10 mouse cellular contexts compared by ENCODE assay signal in the genomic region with DNA sequence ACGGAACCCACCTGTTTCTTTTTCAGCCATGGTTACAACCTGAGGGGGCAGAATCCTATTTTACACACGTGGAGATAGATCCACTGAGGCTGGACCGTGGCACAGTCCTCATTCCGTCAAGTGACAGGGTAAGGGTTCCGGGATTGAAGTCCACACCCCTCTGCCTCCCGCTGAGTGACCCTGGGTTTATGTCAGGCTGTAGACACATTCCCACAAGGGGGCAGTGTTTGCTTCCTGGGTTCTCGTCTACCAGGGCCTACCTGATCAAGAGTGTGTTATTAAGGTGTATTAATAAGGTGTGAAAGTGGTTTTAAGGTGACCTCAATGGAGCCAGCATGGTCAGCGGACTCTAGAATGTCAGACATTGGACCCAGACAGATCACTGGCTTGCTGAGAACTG. TPM values are rescaled to one million over a fixed set of nuclear protein-coding genes. Genes with fewer than 3 reads are reported as not detected.
DNase-seq lines count a peak whose midpoint lies in the region; ATAC-seq and TF ChIP-seq lines count a peak whose summit lies in the region.
"Had no signal": no experiment of that assay in that cellular context is flagged by ENCODE, and none has a peak within 500 bp of the region (broad histone marks: within the 10 kb centered on the region; RNA-seq: fewer than 3 reads in every experiment).

No protein-coding gene starts in this region.

- no peaks in the 10 kb centered on the region for H3K9me3 ChIP-seq in heart, embryonic 12.5 days (replicated peaks)
- no peaks in the 10 kb centered on the region for H3K9me3 ChIP-seq in kidney, postnatal 0 days (replicated peaks; ENCODE audit: low read length)
- H3K9me3 ChIP-seq: limb, embryonic 13.5 days had no signal

- no peak for DNase-seq in heart, adult 9 months (ENCODE audit: low spot score in 2 of 2)
- DNase-seq in B cell, adult 2 months: peak; percentile 13 to 14
- DNase-seq in adrenal gland, postnatal 10 days: peak; percentile 71
- no peak for DNase-seq in kidney, postnatal 0 days (ENCODE audit: low spot score)
- DNase-seq in gastrocnemius, postnatal 25 days: no peak
- no peak for DNase-seq in adipocyte (ENCODE audit: low spot score)

- TF ChIP-seq CTCF in kidney, postnatal 0 days (IDR thresholded peaks at IDR 0.05; ENCODE audit: low read depth): peak; percentile 66
- peak; percentile 75; the same call in 1 of the 2 replicates for TF ChIP-seq CTCF in small intestine, adult 2 months (IDR thresholded peaks at IDR 0.05; ENCODE audit: extremely low read depth, insufficient read length, insufficient replicate concordance, low read depth, low read length)

- H3K4me3 ChIP-seq in heart, embryonic 12.5 days: no peak overlapping the region
- H3K4me3 ChIP-seq in kidney, postnatal 0 days (replicated peaks; ENCODE audit: low read depth, low read length): no peak overlapping the region
- H3K4me3 ChIP-seq in small intestine, adult 2 months (ENCODE audit: low read depth, low read length): peak overlapping the region; percentile 53
- H3K4me3 ChIP-seq: limb, embryonic 13.5 days had no signal

- ATAC-seq in heart, embryonic 12.5 days (ENCODE audit: insufficient number of reproducible peaks, low FRiP score): no peak
- ATAC-seq in kidney, postnatal 0 days (replicated peaks; ENCODE audit: low FRiP score, low read depth): 0 out of 2 replicates have a peak, but pooled peaks have one; percentile 46

- WGBS in heart, embryonic 12.5 days: 34% methylated on average over 8 of the region's 8 CpGs
- 43% methylated on average over 8 of the region's 8 CpGs for WGBS in kidney, postnatal 0 days
- 17% methylated on average over 8 of the region's 8 CpGs for WGBS in small intestine, adult 2 months

- peaks cover 10% of the 10 kb centered on the region; the same call in 1 of the 2 replicates for H3K27me3 ChIP-seq in heart, embryonic 12.5 days (replicated peaks)
- H3K27me3 ChIP-seq in kidney, postnatal 0 days (ENCODE audit: insufficient read depth, low read length): no peaks in the 10 kb centered on the region
- no peaks in the 10 kb centered on the region for H3K27me3 ChIP-seq in small intestine, adult 2 months (ENCODE audit: control insufficient read depth, insufficient read depth, low read length)
- H3K27me3 ChIP-seq: limb, embryonic 13.5 days had no signal

- no peaks in the 10 kb centered on the region for H3K36me3 ChIP-seq in heart, embryonic 12.5 days
- no peaks in the 10 kb centered on the region for H3K36me3 ChIP-seq in kidney, postnatal 0 days (ENCODE audit: insufficient read depth, low read length)
- no peaks in the 10 kb centered on the region for H3K36me3 ChIP-seq in small intestine, adult 2 months (ENCODE audit: control insufficient read depth, insufficient read depth, low read length)
- H3K36me3 ChIP-seq: limb, embryonic 13.5 days had no signal

- no peak overlapping the region for H3K9ac ChIP-seq in heart, embryonic 12.5 days
- H3K9ac ChIP-seq in kidney, postnatal 0 days (ENCODE audit: low read depth, low read length): no peak overlapping the region
- H3K9ac ChIP-seq: limb, embryonic 13.5 days had no signal

- peak overlapping the region; percentile 37 for H3K4me2 ChIP-seq in heart, embryonic 12.5 days
- no peak overlapping the region for H3K4me2 ChIP-seq in kidney, postnatal 0 days (ENCODE audit: low read length)
- H3K4me2 ChIP-seq: limb, embryonic 13.5 days had no signal

- TF ChIP-seq POLR2A in small intestine, adult 2 months (IDR thresholded peaks at IDR 0.05; ENCODE audit: low read depth, low read length): no peak

- H3K27ac ChIP-seq in heart, embryonic 12.5 days (ENCODE audit: poor library complexity, severe bottlenecking): no peak overlapping the region
- no peak overlapping the region for H3K27ac ChIP-seq in kidney, postnatal 0 days
- H3K27ac ChIP-seq in small intestine, adult 2 months (ENCODE audit: insufficient read depth, low read depth, low read length): peak overlapping the region; percentile 19; the same call in 1 of the 2 replicates
- H3K27ac ChIP-seq: limb, embryonic 13.5 days had no signal

- H3K4me1 ChIP-seq in heart, embryonic 12.5 days (replicated peaks): no peaks in the 10 kb centered on the region
- no peaks in the 10 kb centered on the region for H3K4me1 ChIP-seq in kidney, postnatal 0 days (replicated peaks; ENCODE audit: insufficient read depth, low read length)
- no peaks in the 10 kb centered on the region; the same call in 1 of the 2 replicates for H3K4me1 ChIP-seq in small intestine, adult 2 months (ENCODE audit: control insufficient read depth, insufficient read depth, insufficient read length, low read length)
- H3K4me1 ChIP-seq: limb, embryonic 13.5 days had no signal

RNA-seq across cellular contexts. Expression of a gene that starts 8.8 kb away (rescaled TPM):
- not detected in 2 replicates for polyA plus RNA-seq in heart, embryonic 12.5 days (2016; fragmentation: Nextera tagmentation; extraction: Ambion mirVana)
- total RNA-seq in adrenal gland, postnatal 10 days (2021): under 1 TPM; 0.36 to 0.48 TPM
- 0.26 and 0.28 TPM in 2 replicates for polyA plus RNA-seq in kidney, postnatal 0 days (2015; fragmentation: Nextera tagmentation; extraction: Ambion mirVana)
- 0.13 TPM in 1 of 2 replicates, not detected in the other for polyA plus RNA-seq in small intestine, adult 2 months (2012; rRNA removed)
- total RNA-seq in gastrocnemius, postnatal 25 days (2021): 1 to 10 TPM in 1 of 2 experiments, under 1 TPM in 1; 0.67 to 1.1 TPM

RNA-seq across cellular contexts. Expression of a gene that starts 28.5 kb away (rescaled TPM):
- not detected in 2 replicates for polyA plus RNA-seq in heart, embryonic 12.5 days (2016; fragmentation: Nextera tagmentation; extraction: Ambion mirVana)
- total RNA-seq in adrenal gland, postnatal 10 days (2021): not detected
- 1.3 and 1.4 TPM in 2 replicates for polyA plus RNA-seq in kidney, postnatal 0 days (2015; fragmentation: Nextera tagmentation; extraction: Ambion mirVana)
- not detected in 2 replicates for polyA plus RNA-seq in small intestine, adult 2 months (2012; rRNA removed)
- total RNA-seq in gastrocnemius, postnatal 25 days (2021): not detected

RNA-seq across cellular contexts. Expression of a gene that starts 49.7 kb away (rescaled TPM):
- polyA plus RNA-seq in heart, embryonic 12.5 days (2016; fragmentation: Nextera tagmentation; extraction: Ambion mirVana): not detected in 2 replicates
- not detected for total RNA-seq in adrenal gland, postnatal 10 days (2021)
- polyA plus RNA-seq in kidney, postnatal 0 days (2015; fragmentation: Nextera tagmentation; extraction: Ambion mirVana): not detected in 2 replicates
- polyA plus RNA-seq in small intestine, adult 2 months (2012; rRNA removed): 0.10 TPM in 1 of 2 replicates, not detected in the other
- total RNA-seq in gastrocnemius, postnatal 25 days (2021): not detected
- polyA plus RNA-seq: brain, embryonic 14.5 days; limb, embryonic 13.5 days had no signal

RNA-seq across cellular contexts. Expression of a gene that starts 55.5 kb away (rescaled TPM):
- polyA plus RNA-seq in heart, embryonic 12.5 days (2016; fragmentation: Nextera tagmentation; extraction: Ambion mirVana): 16.4 and 17.8 TPM in 2 replicates
- 10 to 100 TPM; 19.8 to 26.5 TPM for total RNA-seq in adrenal gland, postnatal 10 days (2021)
- polyA plus RNA-seq in kidney, postnatal 0 days (2015; fragmentation: Nextera tagmentation; extraction: Ambion mirVana): 18.4 and 21.4 TPM in 2 replicates
- 12.2 and 27.0 TPM in 2 replicates for polyA plus RNA-seq in small intestine, adult 2 months (2012; rRNA removed)
- total RNA-seq in gastrocnemius, postnatal 25 days (2021): 1 to 10 TPM; 4.0 to 5.1 TPM

Comparison
In these comparisons a context has a peak if more than half of its experiments do, and no peak if none do; other contexts are left out.
1. DNase-seq: peak in B cell, adult 2 months (2 of 2) and adrenal gland, postnatal 10 days (single experiment); none in heart, adult 9 months (0 of 2), kidney, postnatal 0 days (single experiment), gastrocnemius, postnatal 25 days (single experiment) and adipocyte (single experiment).